Mouse (Mus musculus) lung, postnatal 0 days (tissue): ENCODE measurements around the gene Ccdc15. TPM values are rescaled to one million over a fixed set of nuclear protein-coding genes. Genes with fewer than 3 reads are reported as not detected.
A peak's percentile ranks its signal among the peaks of the same experiment; 100 is the strongest.

Experiments
- ATAC-seq: fragments of 200-750 bp; cut with Nextera tagmentation; 2 replicates; pipeline ENCODE4 v1.8.0; 2017; ENCODE audit warnings: moderate library complexity
- DNase-seq: peaks from one replicate; pipeline ENCODE4 v3.0.0-alpha.2; 2016; ENCODE audit warnings: low spot score
- H3K27ac ChIP-seq: fragments of 300-500 bp; sonication (generic); 2 replicates; pipeline ENCODE4 v1.5.1; 2014; ENCODE audit warnings: antibody characterized with exemption, mild to moderate bottlenecking, low read length, mixed read lengths
- H3K27me3 ChIP-seq: fragments of 300-500 bp; sonication (generic); replicated peaks from 2 replicates; pipeline ENCODE4 v1.6.1; 2014; ENCODE audit warnings: low read length, mixed read lengths; ENCODE audit not compliant: insufficient read depth
- H3K36me3 ChIP-seq: fragments of 300-500 bp; sonication (generic); 2 replicates; pipeline ENCODE4 v1.6.1; 2014; ENCODE audit warnings: low read length, mixed read lengths; ENCODE audit not compliant: insufficient read depth
- H3K4me1 ChIP-seq: fragments of 300-500 bp; sonication (generic); 2 replicates; pipeline ENCODE4 v1.6.1; 2014; ENCODE audit warnings: antibody characterized with exemption, low read depth, low read length, mixed read lengths; ENCODE audit not compliant: insufficient read depth
- H3K4me2 ChIP-seq: fragments of 300-500 bp; sonication (generic); replicated peaks from 2 replicates; pipeline ENCODE4 v1.6.1; 2014; ENCODE audit warnings: low read depth, mild to moderate bottlenecking, low read length, moderate library complexity, mixed read lengths
- H3K4me3 ChIP-seq: fragments of 300-500 bp; sonication (generic); 2 replicates; pipeline ENCODE4 v1.5.1; 2014; ENCODE audit warnings: low read depth, low read length
- H3K9ac ChIP-seq: fragments of 300-500 bp; sonication (generic); replicated peaks from 2 replicates; pipeline ENCODE4 v1.6.1; 2014; ENCODE audit warnings: low read depth, mild to moderate bottlenecking
- H3K9me3 ChIP-seq: fragments of 300-500 bp; sonication (generic); 2 replicates; pipeline ENCODE4 v1.6.1; 2016; ENCODE audit warnings: low read length, mixed read lengths
- CTCF ChIP-seq: IDR thresholded peaks from 2 replicates; pipeline ENCODE4 v1.5.1; 2016; ENCODE audit warnings: antibody characterized with exemption, mild to moderate bottlenecking
- EP300 ChIP-seq: IDR thresholded peaks from 2 replicates; pipeline ENCODE4 v1.6.1; 2016; ENCODE audit warnings: antibody characterized with exemption, mild to moderate bottlenecking, control low read depth
- WGBS: fragments of 180-500 bp; shearing (Covaris S2); extraction: QIAGEN DNeasy Blood & Tissue Kit; methylation state at CpG from one replicate; pipeline ENCODE4 v1.1.7; 2014; 5-methylcytosine and 5-hydroxymethylcytosine counted together
- polyA plus RNA-seq: library from polyadenylated mRNA; unstranded; fragments of >200 nt; fragmentation: Nextera tagmentation; extraction: Ambion mirVana; gene quantifications from 2 replicates; pipeline ENCODE4 v1.2.1, GENCODE M21; 2015

The Ccdc15 gene
- polyA plus RNA-seq, 1 experiment from 2014 or later: 4.5 TPM

GRCm38 (mm10) chr9:37364392-37364791 lies 16.2 kb upstream of the Ccdc15 start:
- no peaks in the 10 kb centered on the region for H3K27me3 ChIP-seq
- no peak for ATAC-seq

GRCm38 (mm10) chr9:37363551-37363950 lies 15.3 kb upstream of the Ccdc15 start:
- WGBS: 51% methylated on average over 3 of the region's 3 CpGs
- no peak overlapping the region for H3K9ac ChIP-seq
- DNase-seq: no peak
- no peak overlapping the region for H3K27ac ChIP-seq
- H3K36me3 ChIP-seq: no peaks in the 10 kb centered on the region
- no peak overlapping the region for H3K4me2 ChIP-seq
- no peak for ATAC-seq
- TF ChIP-seq CTCF: no peak
- no peak for TF ChIP-seq EP300
- no peaks in the 10 kb centered on the region for H3K27me3 ChIP-seq
- no peak overlapping the region for H3K4me3 ChIP-seq
- H3K9me3 ChIP-seq: no peaks in the 10 kb centered on the region
- H3K4me1 ChIP-seq: peaks cover 3% of the 10 kb centered on the region; the same call in 1 of the 2 replicates

More at GRCm38 (mm10) chr9:37364392-37364791, 16.2 kb upstream of the Ccdc15 start:
- TF ChIP-seq EP300 (no peak), CTCF (no peak)
- H3K36me3 ChIP-seq: no peaks in the 10 kb centered on the region
- H3K4me3 ChIP-seq: no peak overlapping the region
- no peaks in the 10 kb centered on the region for H3K9me3 ChIP-seq
- no peak for DNase-seq
- H3K27ac ChIP-seq: no peak overlapping the region
- H3K4me1 ChIP-seq: peaks cover 5% of the 10 kb centered on the region; the same call in 1 of the 2 replicates
- H3K4me2 ChIP-seq: no peak overlapping the region
- WGBS: 59% methylated on average over 3 of the region's 3 CpGs
- no peak overlapping the region for H3K9ac ChIP-seq

GRCm38 (mm10) chr9:37362881-37363280 lies 14.6 kb upstream of the Ccdc15 start:
- no peak for DNase-seq
- Histone ChIP-seq H3K4me1 (0 out of 2 replicates have a peak, but pooled peaks cover 2% of the 10 kb centered on the region), H3K4me2 (no peak overlapping the region), H3K9me3 (no peaks in the 10 kb centered on the region), H3K36me3 (no peaks in the 10 kb centered on the region), H3K27ac (no peak overlapping the region), H3K27me3 (no peaks in the 10 kb centered on the region), H3K9ac (no peak overlapping the region), H3K4me3 (no peak overlapping the region)
- 50% methylated on average over 1 of the region's 1 CpGs for WGBS
- ATAC-seq: no peak
- TF ChIP-seq CTCF: no peak
- TF ChIP-seq EP300: no peak

GRCm38 (mm10) chr9:37362084-37362483 lies 13.9 kb upstream of the Ccdc15 start:
- no peaks in the 10 kb centered on the region for H3K36me3 ChIP-seq

GRCm38 (mm10) chr9:37359331-37360220 lies 11.3 kb upstream of the Ccdc15 start:
- WGBS: 44% methylated on average over 6 of the region's 6 CpGs
- Histone ChIP-seq H3K9me3 (no peaks in the 10 kb centered on the region), H3K4me1 (0 out of 2 replicates have a peak, but pooled peaks cover 2% of the 10 kb centered on the region), H3K27me3 (no peaks in the 10 kb centered on the region), H3K4me3 (no peak overlapping the region), H3K27ac (peak overlapping the region; percentile 58), H3K9ac (no peak overlapping the region), H3K4me2 (no peak overlapping the region), H3K36me3 (no peaks in the 10 kb centered on the region)
- peak; percentile 14; the same call in 1 of the 2 replicates for TF ChIP-seq CTCF
- no peak; the same call in none of the 2 replicates for TF ChIP-seq EP300
- ATAC-seq: peak; percentile 95
- peak; percentile 94 for DNase-seq

More at GRCm38 (mm10) chr9:37362084-37362483, 13.9 kb upstream of the Ccdc15 start:
- no peak overlapping the region for H3K9ac ChIP-seq
- no peak for ATAC-seq
- no peak for TF ChIP-seq CTCF
- no peak for TF ChIP-seq EP300
- no peak for DNase-seq
- H3K4me2 ChIP-seq: no peak overlapping the region
- no peaks in the 10 kb centered on the region for H3K9me3 ChIP-seq
- H3K4me1 ChIP-seq: 0 out of 2 replicates have a peak, but pooled peaks cover 2% of the 10 kb centered on the region
- H3K27me3 ChIP-seq: no peaks in the 10 kb centered on the region
- no peak overlapping the region for H3K4me3 ChIP-seq
- no peak overlapping the region for H3K27ac ChIP-seq

- Histone ChIP-seq H3K27me3 (no peaks in the 10 kb centered on the region), H3K36me3 (no peaks in the 10 kb centered on the region), H3K4me3 (no peak overlapping the region), H3K9ac (no peak overlapping the region), H3K27ac (peak overlapping the region; percentile 58), H3K4me1 (0 out of 2 replicates have a peak, but pooled peaks cover 2% of the 10 kb centered on the region), H3K9me3 (no peaks in the 10 kb centered on the region), H3K4me2 (no peak overlapping the region)
- ATAC-seq: peak; percentile 71
- TF ChIP-seq CTCF (no peak), EP300 (no peak)
- 58% methylated on average over 7 of the region's 7 CpGs for WGBS
- peak; percentile 75 for DNase-seq
These were observed 10.6 kb upstream of the Ccdc15 start for GRCm38 (mm10) chr9:37358713-37359330.
